Mouse (Mus musculus) kidney, embryonic 16.5 days (tissue): ENCODE data around the gene Gm49353. TPM values are rescaled to one million over a fixed set of nuclear protein-coding genes. Genes with fewer than 3 reads are reported as not detected.

Experiments used
- ATAC-seq: fragments of 200-750 bp; cut with Nextera tagmentation; 2 replicates; pipeline ENCODE4 v1.8.0; 2017; ENCODE audit warnings: moderate TSS enrichment; ENCODE audit not compliant: low FRiP score, low TSS enrichment
- H3K27ac ChIP-seq: fragments of 300-500 bp; sonication (generic); 2 replicates; pipeline ENCODE4 v1.5.1; 2014; ENCODE audit warnings: low read length
- H3K27me3 ChIP-seq: fragments of 300-500 bp; sonication (generic); 2 replicates; pipeline ENCODE4 v1.6.1; 2014; ENCODE audit warnings: low read length, control low read depth, mixed read lengths; ENCODE audit not compliant: insufficient read depth
- H3K36me3 ChIP-seq: fragments of 300-500 bp; sonication (generic); 2 replicates; pipeline ENCODE4 v1.6.1; 2014; ENCODE audit warnings: low read length, control low read depth, mixed read lengths; ENCODE audit not compliant: insufficient read depth
- H3K4me1 ChIP-seq: fragments of 300-500 bp; sonication (generic); 2 replicates; pipeline ENCODE4 v1.6.1; 2014; ENCODE audit warnings: low read length, control low read depth, mixed read lengths; ENCODE audit not compliant: insufficient read depth
- H3K4me2 ChIP-seq: fragments of 300-500 bp; sonication (generic); replicated peaks from 2 replicates; pipeline ENCODE4 v1.6.1; 2014; ENCODE audit warnings: low read depth, low read length
- H3K4me3 ChIP-seq: fragments of 300-500 bp; sonication (generic); 2 replicates; pipeline ENCODE4 v1.5.1; 2014; ENCODE audit warnings: mild to moderate bottlenecking, low read length
- H3K9ac ChIP-seq: fragments of 300-500 bp; sonication (generic); replicated peaks from 2 replicates; pipeline ENCODE4 v1.6.1; 2014; ENCODE audit warnings: low read length
- H3K9me3 ChIP-seq: fragments of 300-500 bp; sonication (generic); 2 replicates; pipeline ENCODE4 v1.6.1; 2016; ENCODE audit warnings: low read length, control low read depth
- WGBS: fragments of 180-500 bp; shearing (Covaris S2); extraction: QIAGEN DNeasy Blood & Tissue Kit; methylation state at CpG from one replicate; pipeline ENCODE4 v1.1.7; 2014; 5-methylcytosine and 5-hydroxymethylcytosine counted together
- polyA plus RNA-seq: library from polyadenylated mRNA; unstranded; fragments of >200 nt; fragmentation: Nextera tagmentation; extraction: Ambion mirVana; gene quantifications from 2 replicates; pipeline ENCODE4 v1.2.1, GENCODE M21; 2015

Gm49353 gene
- polyA plus RNA-seq, 1 experiment from 2014 or later = not detected

DNA sequence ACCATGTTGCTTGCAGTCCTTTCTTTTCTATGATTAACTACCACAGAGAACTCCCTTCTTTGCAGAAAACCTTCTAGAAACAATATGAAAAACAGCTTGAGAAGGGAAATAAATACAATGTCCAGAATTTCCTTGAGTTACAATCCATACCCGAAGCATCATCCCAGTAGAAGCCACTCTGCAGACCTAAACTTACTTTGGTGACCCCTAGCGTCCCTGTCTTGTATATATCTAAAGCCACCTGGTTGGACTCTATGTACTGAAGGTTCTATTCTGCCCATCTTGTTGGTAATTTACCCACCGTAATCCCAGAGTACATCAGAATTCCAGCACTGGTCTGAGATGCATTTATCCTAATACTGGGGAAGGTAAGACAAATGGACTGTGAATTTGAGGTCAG, 1.1 kb downstream of the Gm49353 start:
- Histone ChIP-seq H3K9ac (no peak overlapping the region), H3K4me2 (no peak overlapping the region), H3K27me3 (no peaks in the 10 kb centered on the region), H3K9me3 (peaks cover 7% of the 10 kb centered on the region), H3K36me3 (no peaks in the 10 kb centered on the region), H3K4me3 (no peak overlapping the region), H3K27ac (no peak overlapping the region), H3K4me1 (no peaks in the 10 kb centered on the region)
- WGBS = 77% methylated on average over 3 of the region's 3 CpGs
- no peak for ATAC-seq

GRCm38 (mm10) chr10:29200609-29201008, 1.9 kb downstream of the Gm49353 start:
- Histone ChIP-seq H3K4me2 (no peak overlapping the region), H3K27me3 (no peaks in the 10 kb centered on the region), H3K36me3 (no peaks in the 10 kb centered on the region), H3K9me3 (peaks cover 7% of the 10 kb centered on the region), H3K4me1 (no peaks in the 10 kb centered on the region), H3K27ac (no peak overlapping the region), H3K4me3 (no peak overlapping the region), H3K9ac (no peak overlapping the region)
- WGBS = 86% methylated on average over 1 of the region's 1 CpGs
- no peak for ATAC-seq

DNA sequence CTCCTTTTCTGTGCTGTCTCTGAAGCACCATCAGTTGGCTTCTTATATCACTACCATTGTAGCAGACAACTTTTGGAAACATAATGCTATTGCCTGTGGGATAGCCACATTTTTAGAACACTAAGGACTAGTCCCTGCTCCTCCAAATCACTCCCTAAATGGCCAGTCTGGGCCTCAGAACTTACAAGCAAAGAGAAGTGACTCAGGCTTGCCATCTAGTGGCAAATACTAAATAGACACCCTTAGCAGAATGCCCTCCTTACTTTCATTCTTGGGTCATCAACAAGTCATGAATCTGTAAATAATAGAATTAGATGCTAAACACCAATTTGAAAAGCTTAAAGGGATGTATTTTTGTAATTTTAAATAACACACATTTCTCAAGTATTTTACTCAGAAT, 8.0 kb downstream of the Gm49353 start:
- H3K27ac ChIP-seq = no peak overlapping the region
- ATAC-seq = no peak
- no peak overlapping the region for H3K4me2 ChIP-seq
- H3K9me3 ChIP-seq = no peaks in the 10 kb centered on the region
- H3K27me3 ChIP-seq = no peaks in the 10 kb centered on the region
- H3K9ac ChIP-seq = no peak overlapping the region
- no peaks in the 10 kb centered on the region for H3K36me3 ChIP-seq
- H3K4me1 ChIP-seq = no peaks in the 10 kb centered on the region
- no peak overlapping the region for H3K4me3 ChIP-seq

GRCm38 (mm10) chr10:29208735-29209134, 10.0 kb downstream of the Gm49353 start:
- ATAC-seq = no peak
- H3K4me1 ChIP-seq = no peaks in the 10 kb centered on the region
- 50% methylated on average over 3 of the region's 3 CpGs for WGBS
- H3K4me2 ChIP-seq = no peak overlapping the region
- H3K9me3 ChIP-seq = no peaks in the 10 kb centered on the region
- no peak overlapping the region for H3K27ac ChIP-seq
- H3K36me3 ChIP-seq = no peaks in the 10 kb centered on the region
- no peak overlapping the region for H3K4me3 ChIP-seq
- H3K9ac ChIP-seq = no peak overlapping the region
- H3K27me3 ChIP-seq = no peaks in the 10 kb centered on the region

DNA sequence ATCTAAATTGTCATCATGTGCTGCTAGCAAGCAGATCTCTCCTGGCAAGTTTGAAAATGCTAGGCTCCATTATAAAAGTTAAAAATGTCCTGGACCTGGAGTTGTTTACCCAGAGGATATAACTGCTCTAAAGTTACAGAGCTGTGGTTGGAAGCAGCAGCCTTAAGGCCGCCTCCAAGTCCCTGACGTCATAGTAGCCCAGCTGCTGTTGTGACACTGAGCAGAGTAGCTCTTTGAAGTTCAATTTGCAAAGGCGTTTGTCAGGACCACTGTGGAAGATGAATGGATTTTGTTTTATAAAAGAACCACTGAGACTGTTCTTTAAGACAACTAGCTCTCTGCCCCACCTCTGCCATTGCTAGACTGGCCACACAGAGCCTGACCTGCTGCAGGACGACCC, 12.7 kb downstream of the Gm49353 start, which contains the start of gene 9330159F19Rik:
Gene 9330159F19Rik, plus strand, starts transcription at position 154 of the 400 bp plus-strand sequence.
- Histone ChIP-seq H3K36me3 (no peaks in the 10 kb centered on the region), H3K9me3 (no peaks in the 10 kb centered on the region), H3K4me2 (no peak within 1 kb of the TSS), H3K27ac (no peak within 1 kb of the TSS), H3K4me1 (no peaks in the 10 kb centered on the region), H3K27me3 (no peaks in the 10 kb centered on the region), H3K9ac (no peak within 1 kb of the TSS), H3K4me3 (no peak within 1 kb of the TSS)
- 10% methylated on average over 4 of the region's 4 CpGs for WGBS
- peak; percentile 96 for ATAC-seq

- H3K36me3 ChIP-seq = no peaks in the 10 kb centered on the region
- WGBS = 44% methylated on average over 3 of the region's 3 CpGs
- H3K4me3 ChIP-seq = no peak overlapping the region
- no peaks in the 10 kb centered on the region for H3K27me3 ChIP-seq
- H3K4me2 ChIP-seq = no peak overlapping the region
- no peaks in the 10 kb centered on the region for H3K9me3 ChIP-seq
- no peaks in the 10 kb centered on the region for H3K4me1 ChIP-seq
- H3K9ac ChIP-seq = no peak overlapping the region
- ATAC-seq = no peak
- H3K27ac ChIP-seq = no peak overlapping the region
Measured at GRCm38 (mm10) chr10:29213534-29214100, 14.9 kb downstream of the Gm49353 start.

DNA sequence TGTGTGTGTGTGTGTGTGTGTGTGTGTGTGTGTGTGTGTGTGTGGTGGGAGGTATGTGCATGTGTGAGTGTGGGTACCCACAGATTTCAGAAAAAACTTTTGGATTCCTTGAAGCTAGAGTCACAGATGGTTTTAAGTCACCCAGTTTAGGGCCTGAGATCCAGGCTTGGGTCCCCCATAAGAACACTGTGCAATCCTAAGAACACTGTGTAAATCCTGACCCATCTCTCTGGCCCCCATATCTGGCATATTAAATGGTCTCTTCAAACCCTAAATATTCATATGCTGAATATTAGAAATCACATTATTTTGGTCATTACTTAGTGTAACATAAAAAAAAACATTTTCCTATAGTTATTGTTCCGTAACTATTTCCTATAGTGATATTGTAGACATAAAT, 18.2 kb downstream of the Gm49353 start:
- ATAC-seq = no peak
- Histone ChIP-seq H3K9ac (no peak overlapping the region), H3K27ac (no peak overlapping the region), H3K4me3 (no peak overlapping the region), H3K27me3 (no peaks in the 10 kb centered on the region), H3K9me3 (no peaks in the 10 kb centered on the region), H3K4me1 (no peaks in the 10 kb centered on the region), H3K4me2 (no peak overlapping the region), H3K36me3 (no peaks in the 10 kb centered on the region)
- 89% methylated on average over 1 of the region's 1 CpGs for WGBS

DNA sequence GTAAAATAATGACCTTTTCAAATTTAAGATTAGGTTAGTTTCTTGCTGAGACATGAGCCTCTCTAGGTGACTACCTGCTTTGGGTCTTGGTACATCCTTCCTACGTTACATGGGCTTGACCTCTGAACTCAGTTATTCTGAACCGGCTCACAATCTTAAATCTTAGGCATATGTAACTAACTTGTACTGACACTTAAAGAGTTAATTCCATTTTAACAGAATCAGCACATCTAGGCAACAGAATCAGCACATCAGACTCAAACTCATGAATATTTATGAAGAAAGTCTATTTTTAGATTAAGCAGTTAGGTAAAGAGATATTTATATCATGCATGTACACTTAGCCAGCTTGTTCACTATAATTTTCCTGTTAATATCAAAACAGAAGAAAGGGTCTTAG, 18.7 kb downstream of the Gm49353 start:
- ATAC-seq = no peak
- 59% methylated on average over 2 of the region's 2 CpGs for WGBS
- Histone ChIP-seq H3K4me3 (no peak overlapping the region), H3K4me2 (no peak overlapping the region), H3K36me3 (no peaks in the 10 kb centered on the region), H3K27ac (no peak overlapping the region), H3K9me3 (no peaks in the 10 kb centered on the region), H3K9ac (no peak overlapping the region), H3K27me3 (no peaks in the 10 kb centered on the region), H3K4me1 (no peaks in the 10 kb centered on the region)

DNA sequence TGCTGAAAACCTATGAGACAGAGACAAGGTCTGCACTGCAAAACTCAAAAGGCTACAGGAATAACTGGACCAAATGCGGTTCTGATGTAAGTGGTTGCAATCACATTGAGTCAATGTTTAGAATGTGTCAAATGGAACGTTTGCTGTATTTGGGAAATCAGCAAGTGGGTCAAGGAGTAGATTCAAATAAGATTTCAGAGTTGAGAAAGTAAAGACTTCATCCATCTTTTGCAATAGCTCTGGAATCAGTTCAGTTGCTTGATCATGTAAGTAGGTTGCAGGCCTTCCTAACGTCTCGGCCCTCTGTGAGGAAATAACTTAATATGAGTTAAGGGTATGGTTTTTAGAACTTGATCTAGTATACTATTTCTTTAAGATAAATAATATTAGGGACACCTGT, 26.6 kb downstream of the Gm49353 start:
- WGBS = 86% methylated on average over 4 of the region's 4 CpGs
- no peaks in the 10 kb centered on the region for H3K36me3 ChIP-seq
- no peaks in the 10 kb centered on the region for H3K4me1 ChIP-seq
- no peak overlapping the region for H3K4me3 ChIP-seq
- no peak overlapping the region for H3K4me2 ChIP-seq
- no peaks in the 10 kb centered on the region for H3K27me3 ChIP-seq
- no peaks in the 10 kb centered on the region for H3K9me3 ChIP-seq
- H3K27ac ChIP-seq = no peak overlapping the region
- ATAC-seq = no peak
- no peak overlapping the region for H3K9ac ChIP-seq

DNA sequence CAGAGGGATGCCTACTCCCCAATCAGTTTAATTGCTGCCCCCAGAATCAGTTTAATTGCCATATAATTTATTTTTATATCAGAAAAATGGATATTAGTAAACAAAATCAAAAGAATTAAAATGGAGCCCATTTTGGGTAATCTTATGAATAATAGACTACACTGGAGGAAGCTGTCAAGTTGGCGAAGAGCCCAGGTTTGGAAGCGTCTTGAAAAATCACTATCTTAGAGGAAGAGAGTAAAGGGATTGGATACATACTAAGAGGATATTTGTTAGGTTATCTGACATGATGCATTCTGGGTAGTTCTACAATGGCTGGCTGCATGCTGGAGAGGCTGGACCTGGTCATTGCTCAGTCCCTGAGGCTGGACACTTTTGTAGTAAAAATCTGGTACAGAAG, 32.5 kb downstream of the Gm49353 start:
- Histone ChIP-seq H3K27me3 (no peaks in the 10 kb centered on the region), H3K4me3 (no peak overlapping the region), H3K4me1 (no peaks in the 10 kb centered on the region), H3K9ac (no peak overlapping the region), H3K9me3 (no peaks in the 10 kb centered on the region), H3K27ac (no peak overlapping the region), H3K4me2 (no peak overlapping the region), H3K36me3 (no peaks in the 10 kb centered on the region)
- 86% methylated on average over 2 of the region's 2 CpGs for WGBS
- ATAC-seq = no peak
